Mouse (Mus musculus) layer of hippocampus, adult 18-20 months (tissue): ENCODE data around the gene Crkl. TPM values are rescaled to one million over a fixed set of nuclear protein-coding genes. Genes with fewer than 3 reads are reported as not detected.

Source experiments
- DNase-seq, 2 experiments: peaks; one replicate each; pipeline ENCODE4 v3.0.0; 2022; ENCODE audit warnings: low spot score in 2 of 2
- long read RNA-seq: library from polyadenylated mRNA; stranded (forward); transcript quantifications from one replicate; pipeline ENCODE4 v2.0.0, GENCODE M21; 2021
- total RNA-seq, 2 experiments: library from RNA; stranded (reverse); gene quantifications; 2 replicates each; pipeline ENCODE4 v1.2.3; 2021

Crkl gene
- 10 to 100 TPM; 40.7 to 41.8 TPM for total RNA-seq
- long read RNA-seq, full-length matches to known transcripts: 44 of 53 reads
- long read RNA-seq, partial matches to known transcripts: 1 of 53 reads
- long read RNA-seq, other reads (novel, unspliced or antisense): 8 of 53 reads

- peak; percentile 97 to 98 for DNase-seq
Observed at GRCm38 (mm10) chr16:17451541-17452372, at the start of gene Crkl. Crkl (plus strand) TSS chr16:17451987.

GRCm38 (mm10) chr16:17402855-17403254, 48.9 kb upstream of the Crkl start:
- DNase-seq: peak in 1 of 2 experiments; percentile 53

DNA sequence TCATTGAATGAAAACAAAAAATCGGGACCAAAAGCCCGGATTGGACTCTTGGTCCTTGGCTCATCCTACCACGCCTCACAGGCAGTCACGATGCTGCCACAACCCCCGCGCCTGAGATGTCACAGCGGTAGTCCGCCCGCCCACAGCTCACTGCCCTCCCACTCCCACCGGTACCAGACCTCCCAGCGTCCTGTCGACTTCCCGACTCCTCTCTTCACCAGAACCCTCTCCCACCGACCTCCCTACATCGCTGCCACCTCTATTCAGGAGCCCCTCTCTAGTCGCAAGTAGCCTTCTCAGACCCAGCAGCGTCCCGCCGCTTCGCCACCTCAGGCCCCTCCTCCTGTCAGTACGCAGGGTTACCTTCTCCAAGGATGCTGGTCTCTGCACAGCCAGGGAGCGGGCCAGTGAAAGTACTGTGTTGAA, 46.5 kb upstream of the Crkl start:
- peak; percentile 87 to 88 for DNase-seq

DNA sequence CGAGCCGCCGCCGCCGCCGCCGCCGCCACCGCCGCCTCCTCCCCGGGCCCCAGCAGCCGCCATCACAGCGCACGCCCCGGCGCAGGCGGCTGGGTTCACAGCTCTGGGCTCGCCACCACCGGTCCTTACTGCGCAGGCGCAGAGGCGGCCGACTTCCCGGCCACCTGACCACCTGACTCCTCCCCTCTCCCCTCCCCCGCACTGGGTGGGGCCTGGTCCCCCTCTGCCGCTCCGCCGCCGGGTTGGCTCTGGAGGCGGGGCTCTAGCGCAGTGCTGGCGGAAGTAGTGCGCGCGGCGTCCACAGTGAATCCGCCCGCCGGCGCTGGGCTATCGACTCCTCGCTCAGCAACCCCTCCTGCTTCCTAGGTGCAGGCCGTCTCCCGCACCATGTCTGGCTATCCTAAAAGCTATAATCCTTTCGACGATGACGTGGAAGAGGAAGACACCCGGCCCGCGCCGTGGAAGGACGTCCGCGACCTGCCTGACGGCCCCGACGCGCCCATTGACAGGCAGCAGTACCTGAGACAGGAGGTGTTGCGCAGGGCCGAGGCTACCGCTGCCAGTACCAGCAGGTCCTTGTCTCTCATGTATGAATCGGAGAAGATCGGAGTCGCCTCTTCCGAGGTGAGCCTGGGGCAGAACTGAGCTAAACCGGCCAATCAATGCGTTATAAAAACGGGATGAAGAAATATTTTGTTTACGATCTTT, 45.9 kb upstream of the Crkl start, which contains the start of the genes Snap29 and Pi4ka:
Gene Snap29 (plus strand): TSS at position 251 of the 708 bp plus-strand sequence.
Gene Pi4ka (minus strand): TSS at position 579 of the 708 bp plus-strand sequence.
- DNase-seq: peak; percentile 100

DNA sequence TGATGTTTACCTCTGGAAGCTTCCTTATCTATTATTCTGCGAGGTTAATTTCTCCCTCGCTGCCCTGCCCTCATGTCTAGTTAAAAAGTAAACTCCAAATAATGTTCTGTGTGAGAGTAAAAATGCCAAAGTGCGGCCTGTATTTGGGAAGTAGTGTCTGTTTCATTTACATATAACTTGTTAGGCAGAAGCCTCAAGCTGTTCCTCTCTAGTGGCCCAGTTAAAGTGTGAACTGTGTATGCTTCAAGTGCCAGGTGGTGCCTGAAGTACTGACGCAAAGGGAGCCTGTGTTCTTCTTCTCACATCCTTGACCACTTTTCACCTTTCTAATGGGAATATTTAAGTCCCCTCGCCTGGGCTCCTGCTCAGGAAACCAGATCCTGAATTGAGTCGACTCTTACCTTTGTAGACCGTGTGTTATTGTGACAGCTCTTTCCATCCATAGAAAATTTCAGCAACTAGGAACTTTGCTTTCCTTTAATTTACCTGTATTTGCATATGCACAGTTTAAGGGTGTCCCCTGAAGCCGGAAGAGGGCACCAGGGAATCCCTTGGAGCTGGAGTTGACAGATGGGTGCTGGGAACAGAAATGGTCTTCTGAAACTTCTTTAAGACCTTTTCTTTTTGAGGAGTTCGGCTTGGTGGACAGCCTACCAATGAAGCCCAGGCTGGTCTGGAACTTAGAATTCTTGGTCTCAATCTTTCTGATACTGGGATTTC, 45.1 kb upstream of the Crkl start:
- DNase-seq: peak in 1 of 2 experiments; percentile 23

DNA sequence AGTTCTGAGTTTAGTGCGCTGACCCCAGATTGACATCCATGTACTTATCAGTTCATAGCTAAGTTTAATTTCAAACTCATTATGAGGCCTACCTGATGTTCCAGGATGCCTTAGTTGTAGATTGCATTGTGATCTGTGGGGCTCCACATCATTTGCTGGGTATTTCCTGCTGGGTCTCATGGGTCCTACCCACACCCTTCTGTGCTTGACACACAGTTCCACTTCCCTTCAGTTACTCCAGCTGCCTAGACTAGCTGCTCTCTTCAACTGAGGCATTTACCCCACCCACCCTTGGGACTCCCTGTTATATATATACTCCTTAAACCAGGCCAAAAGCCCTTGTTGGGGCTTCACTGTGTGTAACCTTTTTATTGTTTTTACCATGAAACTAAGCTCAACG, 42.7 kb upstream of the Crkl start:
- DNase-seq: no peak

DNA sequence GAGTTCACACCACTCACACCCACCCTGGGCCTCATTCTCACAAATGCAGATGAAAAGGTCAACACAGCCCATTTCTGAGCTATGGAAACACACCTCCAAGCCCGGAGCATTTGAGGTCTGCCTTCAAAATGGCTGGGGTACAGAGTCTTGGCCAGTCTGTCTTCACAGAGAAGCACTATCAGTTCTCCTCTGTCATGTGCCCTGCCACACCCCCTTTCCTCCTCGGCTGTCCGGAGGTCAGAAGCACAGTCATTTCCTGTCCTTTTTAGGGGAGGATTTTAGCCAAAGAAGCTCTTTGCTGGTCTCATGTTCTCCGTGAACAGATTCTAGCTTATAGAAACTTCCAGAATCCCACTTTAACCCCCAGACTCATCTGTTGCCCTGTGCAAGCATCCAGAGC, 41.6 kb upstream of the Crkl start:
- no peak for DNase-seq

DNA sequence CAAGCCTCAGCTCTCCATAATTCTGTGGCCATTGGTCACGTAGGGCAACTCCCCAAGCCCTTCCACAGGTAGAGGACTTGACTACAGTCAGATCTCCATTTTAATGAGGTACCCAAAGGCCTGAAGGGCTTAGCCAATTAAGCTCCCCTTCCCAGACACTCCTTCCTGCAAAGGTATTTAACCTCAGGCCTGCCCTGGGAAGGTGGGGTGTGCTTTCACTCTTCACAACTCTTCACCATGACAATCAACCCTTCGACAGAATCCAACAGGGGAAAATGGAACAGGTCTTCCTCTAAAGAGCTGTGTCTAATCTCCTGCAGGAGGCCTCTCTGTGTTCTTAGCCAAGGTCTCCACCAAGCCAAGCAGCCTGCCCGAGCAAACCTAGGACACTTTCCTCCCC, 28.8 kb upstream of the Crkl start:
- DNase-seq: no peak

- DNase-seq: no peak
Observed at GRCm38 (mm10) chr16:17432576-17432975, 19.2 kb upstream of the Crkl start.

- DNase-seq: peak in 1 of 2 experiments; percentile 53
Observed at GRCm38 (mm10) chr16:17452373-17452715, 557 bp downstream of the Crkl start.

DNA sequence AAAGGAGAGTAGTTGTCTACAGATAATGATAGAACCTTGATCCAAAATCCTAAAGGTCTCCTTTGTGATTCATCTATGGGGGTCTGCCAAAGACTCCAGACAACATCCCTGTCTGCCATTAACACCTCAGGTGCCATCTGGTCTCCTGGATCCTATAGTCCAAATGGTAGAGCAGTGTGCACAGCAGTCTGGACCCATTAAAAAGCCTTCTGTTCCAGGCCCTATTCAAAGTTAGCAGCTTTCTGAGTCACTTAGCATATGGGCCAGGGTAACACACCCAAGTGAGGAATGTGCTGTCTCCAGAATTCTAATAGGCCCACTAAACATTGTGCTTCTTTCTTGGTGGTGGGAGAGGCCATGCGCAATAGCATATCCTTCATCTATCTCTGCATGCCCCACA, 5.1 kb downstream of the Crkl start:
- DNase-seq: no peak

DNA sequence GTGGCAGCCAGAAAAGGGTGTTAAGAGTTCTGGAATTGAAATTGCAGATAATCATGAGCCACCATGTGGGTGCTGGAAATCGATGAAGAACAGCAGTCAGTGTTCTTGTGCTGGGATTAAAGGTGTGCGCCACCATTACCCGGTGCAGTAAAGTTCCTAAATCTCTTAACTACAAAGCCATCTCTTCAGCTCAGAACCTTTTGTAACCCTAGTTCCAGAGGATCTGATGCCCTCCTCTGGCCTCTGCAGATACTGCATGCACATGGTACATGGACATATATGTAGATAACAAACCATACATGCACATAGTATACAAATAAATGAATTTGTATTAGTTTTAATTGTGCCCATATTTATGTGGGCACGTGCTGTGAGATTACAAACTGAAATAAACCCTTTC, 8.5 kb downstream of the Crkl start:
- DNase-seq: no peak

- DNase-seq: no peak
Observed at GRCm38 (mm10) chr16:17461596-17461995, 9.8 kb downstream of the Crkl start.

GRCm38 (mm10) chr16:17463184-17463583, 11.4 kb downstream of the Crkl start:
- DNase-seq: no peak

DNA sequence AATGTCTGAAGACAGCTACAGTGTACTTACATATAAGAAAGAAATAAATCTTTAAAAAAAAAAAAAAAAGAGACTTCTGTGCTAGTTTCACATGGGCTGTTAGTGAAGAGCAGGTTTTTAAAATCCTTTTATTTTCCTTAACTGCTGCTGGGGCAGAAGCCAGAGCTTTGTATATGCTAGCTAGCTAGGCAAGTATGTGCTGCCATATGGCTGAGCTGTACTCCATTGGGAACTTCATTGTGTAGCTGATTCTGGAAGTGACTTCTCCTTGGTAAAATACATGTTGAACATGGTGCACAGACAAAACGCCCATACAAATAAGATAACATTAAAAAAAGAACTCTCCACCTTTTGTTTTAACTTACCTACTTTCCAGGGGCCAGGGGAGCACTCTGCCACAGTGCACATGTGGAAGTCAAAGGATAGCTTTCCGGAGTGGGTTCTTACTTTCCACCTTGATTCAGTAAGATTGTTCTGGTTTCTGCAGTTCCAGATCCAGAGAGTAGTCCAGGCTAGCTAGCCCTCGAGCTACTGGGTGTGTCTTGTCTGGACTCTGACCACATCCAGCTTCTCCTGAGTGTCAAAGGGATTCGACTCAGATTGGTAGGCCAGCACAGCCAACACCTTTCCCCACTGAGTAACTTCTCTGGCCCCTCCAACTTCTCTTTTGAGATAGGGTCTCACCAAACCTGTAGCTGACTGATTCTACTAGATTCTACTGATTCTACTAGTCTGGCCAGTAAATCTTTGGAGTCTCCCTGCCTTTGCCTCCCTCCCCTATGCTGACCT, 15.3 kb downstream of the Crkl start:
- peak in 1 of 2 experiments; percentile 46 for DNase-seq

DNA sequence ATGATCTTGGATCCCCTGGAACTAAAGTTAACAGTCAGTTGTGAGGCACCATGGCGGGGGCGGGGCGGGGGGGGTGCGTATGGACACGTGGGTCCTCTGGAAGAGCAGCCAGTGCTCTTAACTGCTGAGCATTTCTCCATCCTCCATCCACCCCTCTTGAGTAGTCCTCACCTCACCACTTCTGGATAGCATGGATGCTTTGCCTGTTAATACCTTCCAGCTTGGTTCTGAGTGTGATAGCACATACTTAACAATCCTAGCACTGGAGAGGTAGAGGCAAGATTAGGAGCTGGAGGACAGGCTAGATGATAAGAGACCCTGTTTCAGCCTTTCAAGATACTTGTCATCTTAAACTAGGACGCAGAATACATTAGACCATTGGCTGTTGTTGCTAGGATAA, 20.7 kb downstream of the Crkl start:
- no peak for DNase-seq

GRCm38 (mm10) chr16:17474091-17474490, 22.3 kb downstream of the Crkl start:
- peak in 1 of 2 experiments; percentile 76 for DNase-seq

GRCm38 (mm10) chr16:17474761-17475160, 23.0 kb downstream of the Crkl start:
- DNase-seq: no peak

DNA sequence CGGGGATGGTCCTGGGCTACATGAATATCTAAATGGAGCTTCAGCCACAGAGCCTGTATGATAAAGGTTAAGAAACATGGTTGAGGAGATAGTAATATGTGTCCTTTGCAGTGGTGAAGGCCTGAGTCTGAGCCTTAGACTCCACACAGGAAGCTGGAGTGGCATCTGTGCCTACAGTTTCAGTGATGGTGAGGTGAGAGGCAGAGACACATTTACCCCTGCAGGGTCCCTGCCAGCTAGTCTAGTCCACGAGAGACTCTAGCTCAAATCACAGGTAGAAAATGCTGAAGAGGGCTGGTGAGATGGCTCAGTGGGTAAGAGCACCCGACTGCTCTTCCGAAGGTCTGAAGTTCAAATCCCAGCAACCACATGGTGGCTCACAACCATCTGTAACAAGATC, 23.5 kb downstream of the Crkl start:
- no peak for DNase-seq

DNA sequence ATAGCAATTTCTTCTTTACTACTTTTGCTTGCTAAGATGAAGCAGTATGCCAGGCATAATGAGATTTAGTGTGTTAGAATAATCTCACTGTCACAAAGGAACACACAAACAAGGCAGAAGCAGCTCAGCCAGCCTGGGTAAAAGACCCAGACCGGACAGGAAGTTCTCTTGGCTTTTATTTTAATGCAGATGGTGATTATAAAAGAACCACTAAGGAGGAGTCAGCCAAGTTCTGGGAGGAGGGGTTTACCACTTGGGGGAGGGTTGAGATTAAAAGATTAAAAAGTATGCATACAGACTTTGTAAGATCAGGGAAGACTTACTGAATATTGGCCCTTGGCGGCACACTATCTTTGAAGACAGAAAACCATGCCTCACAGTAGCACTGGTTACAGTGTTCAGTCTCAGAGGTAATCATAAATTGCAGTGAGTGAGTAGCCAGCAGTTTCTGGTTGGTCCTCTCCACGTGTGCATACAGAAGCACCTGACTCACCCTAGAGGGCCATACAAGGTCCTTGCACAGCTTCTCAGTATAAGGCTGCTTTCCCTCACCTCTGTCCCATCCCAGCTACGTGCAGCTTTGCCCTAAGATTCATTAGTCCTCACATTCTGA, 26.6 kb downstream of the Crkl start:
- no peak for DNase-seq
